Mouse (Mus musculus) lung, embryonic 16.5 days (tissue): ENCODE data around the gene Mafb. TPM values are rescaled to one million over a fixed set of nuclear protein-coding genes. Genes with fewer than 3 reads are reported as not detected.

Source experiments
- ATAC-seq: fragments of 200-750 bp; cut with Nextera tagmentation; 2 replicates; pipeline ENCODE4 v1.8.0; 2017; ENCODE audit warnings: low read depth, mild to moderate bottlenecking, moderate library complexity
- H3K27ac ChIP-seq: fragments of 300-500 bp; sonication (generic); 2 replicates; pipeline ENCODE4 v1.5.1; 2014; ENCODE audit warnings: mild to moderate bottlenecking, control low read depth, low read length
- H3K27me3 ChIP-seq: fragments of 300-500 bp; sonication (generic); 2 replicates; pipeline ENCODE4 v1.6.1; 2014; ENCODE audit warnings: low read depth, low read length, mixed read lengths; ENCODE audit not compliant: control insufficient read depth, insufficient read depth
- H3K36me3 ChIP-seq: fragments of 300-500 bp; sonication (generic); 2 replicates; pipeline ENCODE4 v1.6.1; 2014; ENCODE audit warnings: low read length; ENCODE audit not compliant: control insufficient read depth, insufficient read depth
- H3K4me1 ChIP-seq: fragments of 300-500 bp; sonication (generic); replicated peaks from 2 replicates; pipeline ENCODE4 v1.6.1; 2014; ENCODE audit warnings: low read length, mixed read lengths; ENCODE audit not compliant: control insufficient read depth, insufficient read depth
- H3K4me2 ChIP-seq: fragments of 300-500 bp; sonication (generic); 2 replicates; pipeline ENCODE4 v1.6.1; 2014; ENCODE audit warnings: low read depth, low read length, control low read depth
- H3K4me3 ChIP-seq: fragments of 300-500 bp; sonication (generic); 2 replicates; pipeline ENCODE4 v1.5.1; 2014; ENCODE audit warnings: mild to moderate bottlenecking, low read length, control low read depth
- H3K9ac ChIP-seq: fragments of 300-500 bp; sonication (generic); 2 replicates; pipeline ENCODE4 v1.6.1; 2014; ENCODE audit warnings: low read length, control low read depth
- H3K9me3 ChIP-seq: fragments of 300-500 bp; sonication (generic); 2 replicates; pipeline ENCODE4 v1.6.1; 2016; ENCODE audit warnings: low read length; ENCODE audit not compliant: control insufficient read depth
- WGBS: fragments of 180-500 bp; shearing (Covaris S2); extraction: QIAGEN DNeasy Blood & Tissue Kit; methylation state at CpG from one replicate; pipeline ENCODE4 v1.1.7; 2014; 5-methylcytosine and 5-hydroxymethylcytosine counted together
- polyA plus RNA-seq: library from polyadenylated mRNA; unstranded; fragments of >200 nt; fragmentation: Nextera tagmentation; extraction: Ambion mirVana; gene quantifications from 2 replicates; pipeline ENCODE4 v1.2.1, GENCODE M21; 2015

The Mafb gene
- polyA plus RNA-seq, 1 experiment from 2014 or later, result 2.6 TPM

DNA sequence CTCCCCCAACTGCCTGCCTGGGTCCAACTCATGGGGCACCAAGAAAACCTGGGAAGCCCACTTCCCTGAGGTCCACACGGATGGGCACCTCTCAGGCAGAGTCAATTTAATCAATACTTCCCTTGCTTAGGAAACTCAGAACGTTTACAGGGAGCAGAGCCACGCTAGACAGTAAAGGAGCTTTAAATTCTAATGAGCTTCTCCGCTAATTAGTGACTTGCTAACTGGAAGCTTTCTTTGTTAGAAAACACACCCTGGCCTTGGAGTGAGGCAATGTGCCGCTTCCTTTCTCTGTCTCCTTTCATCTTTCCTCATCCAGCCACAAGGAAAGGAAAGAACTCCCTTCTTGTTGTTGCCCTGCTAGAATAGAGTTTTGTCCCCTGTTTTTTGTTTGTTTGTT is 21.7 kb upstream of the Mafb start:
- no peaks in the 10 kb centered on the region for H3K9me3 ChIP-seq
- WGBS, result 39% methylated on average over 5 of the region's 5 CpGs
- H3K27ac ChIP-seq, result no peak overlapping the region
- no peak overlapping the region for H3K4me2 ChIP-seq
- H3K27me3 ChIP-seq, result peaks cover 2% of the 10 kb centered on the region; the same call in 1 of the 2 replicates
- no peak overlapping the region for H3K4me3 ChIP-seq
- no peaks in the 10 kb centered on the region for H3K36me3 ChIP-seq
- no peaks in the 10 kb centered on the region for H3K4me1 ChIP-seq
- no peak overlapping the region for H3K9ac ChIP-seq
- ATAC-seq, result no peak

DNA sequence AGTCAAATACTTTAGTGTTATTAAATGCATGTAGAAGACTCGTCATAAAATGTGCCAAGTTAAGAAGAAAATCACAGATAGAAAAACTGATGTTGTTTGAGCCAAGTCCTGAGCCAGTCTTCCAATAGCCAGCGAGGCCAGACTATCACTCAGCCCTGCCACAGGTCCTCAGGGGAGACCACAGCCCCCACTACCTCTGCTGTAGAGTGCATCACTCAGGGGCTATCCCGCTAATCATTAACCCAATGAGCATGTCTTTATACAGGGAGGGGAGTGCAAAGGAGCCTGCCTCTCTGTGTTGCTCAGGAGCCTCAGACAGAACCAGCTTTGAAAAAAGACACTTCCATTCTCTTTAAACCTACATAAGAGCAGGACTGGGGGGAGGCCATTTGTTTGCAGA is 16.6 kb upstream of the Mafb start:
- ATAC-seq, result no peak
- H3K36me3 ChIP-seq, result no peaks in the 10 kb centered on the region
- no peak overlapping the region for H3K27ac ChIP-seq
- H3K9ac ChIP-seq, result no peak overlapping the region
- no peaks in the 10 kb centered on the region for H3K4me1 ChIP-seq
- 37% methylated on average over 3 of the region's 3 CpGs for WGBS
- H3K4me2 ChIP-seq, result no peak overlapping the region
- H3K27me3 ChIP-seq, result no peaks in the 10 kb centered on the region
- no peak overlapping the region for H3K4me3 ChIP-seq
- H3K9me3 ChIP-seq, result no peaks in the 10 kb centered on the region

DNA sequence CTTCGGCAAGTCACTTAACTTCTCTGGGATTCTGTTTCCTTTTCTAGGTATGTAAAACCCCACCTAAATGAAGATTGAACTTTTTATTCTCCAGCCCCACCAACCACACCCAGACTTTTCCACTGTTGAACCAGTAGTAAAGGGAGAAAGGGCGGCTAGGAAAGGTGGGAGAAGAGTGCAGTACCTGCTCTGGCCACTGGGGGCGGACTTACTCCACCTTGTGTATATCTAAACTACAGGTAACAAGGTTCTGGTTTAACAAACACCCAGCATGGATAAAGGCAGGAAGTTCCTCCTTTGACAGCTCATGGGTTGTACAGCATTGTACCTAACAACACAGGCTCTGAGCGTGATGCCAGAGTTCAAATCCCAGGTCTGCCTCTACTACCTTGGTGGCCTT is 11.4 kb upstream of the Mafb start:
- Histone ChIP-seq H3K9ac (no peak overlapping the region), H3K36me3 (no peaks in the 10 kb centered on the region), H3K27ac (no peak overlapping the region), H3K9me3 (no peaks in the 10 kb centered on the region), H3K4me3 (no peak overlapping the region), H3K4me1 (0 out of 2 replicates have a peak, but pooled peaks cover 5% of the 10 kb centered on the region), H3K4me2 (no peak overlapping the region), H3K27me3 (peaks cover 6% of the 10 kb centered on the region; the same call in 1 of the 2 replicates)
- 49% methylated on average over 4 of the region's 4 CpGs for WGBS
- no peak for ATAC-seq

DNA sequence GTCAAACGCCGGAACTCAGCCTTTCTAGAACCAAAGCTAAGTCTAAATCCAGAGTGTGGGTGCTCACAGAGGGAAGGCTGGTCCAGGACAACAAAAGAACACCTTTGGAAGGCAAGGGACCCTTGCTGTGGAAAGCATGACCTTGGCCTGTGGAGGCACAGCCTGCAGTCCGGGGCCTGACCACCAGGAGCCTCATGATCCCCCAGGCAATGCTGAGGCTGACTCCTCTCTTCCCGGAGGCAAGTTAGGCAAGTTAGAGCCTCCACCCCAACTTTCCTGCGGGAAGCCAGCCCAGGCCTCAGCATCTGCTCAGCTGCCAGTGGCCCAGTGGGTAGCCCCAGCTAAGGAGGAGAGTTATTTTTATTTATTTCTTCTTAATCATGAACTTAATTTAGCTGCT is 9.4 kb upstream of the Mafb start:
- no peak overlapping the region for H3K9ac ChIP-seq
- H3K9me3 ChIP-seq, result no peaks in the 10 kb centered on the region
- H3K27me3 ChIP-seq, result peaks cover 22% of the 10 kb centered on the region
- H3K4me3 ChIP-seq, result no peak overlapping the region
- H3K4me2 ChIP-seq, result no peak overlapping the region
- H3K27ac ChIP-seq, result no peak overlapping the region
- WGBS, result 39% methylated on average over 5 of the region's 5 CpGs
- no peak for ATAC-seq
- no peaks in the 10 kb centered on the region for H3K36me3 ChIP-seq
- 0 out of 2 replicates have a peak, but pooled peaks cover 5% of the 10 kb centered on the region for H3K4me1 ChIP-seq

DNA sequence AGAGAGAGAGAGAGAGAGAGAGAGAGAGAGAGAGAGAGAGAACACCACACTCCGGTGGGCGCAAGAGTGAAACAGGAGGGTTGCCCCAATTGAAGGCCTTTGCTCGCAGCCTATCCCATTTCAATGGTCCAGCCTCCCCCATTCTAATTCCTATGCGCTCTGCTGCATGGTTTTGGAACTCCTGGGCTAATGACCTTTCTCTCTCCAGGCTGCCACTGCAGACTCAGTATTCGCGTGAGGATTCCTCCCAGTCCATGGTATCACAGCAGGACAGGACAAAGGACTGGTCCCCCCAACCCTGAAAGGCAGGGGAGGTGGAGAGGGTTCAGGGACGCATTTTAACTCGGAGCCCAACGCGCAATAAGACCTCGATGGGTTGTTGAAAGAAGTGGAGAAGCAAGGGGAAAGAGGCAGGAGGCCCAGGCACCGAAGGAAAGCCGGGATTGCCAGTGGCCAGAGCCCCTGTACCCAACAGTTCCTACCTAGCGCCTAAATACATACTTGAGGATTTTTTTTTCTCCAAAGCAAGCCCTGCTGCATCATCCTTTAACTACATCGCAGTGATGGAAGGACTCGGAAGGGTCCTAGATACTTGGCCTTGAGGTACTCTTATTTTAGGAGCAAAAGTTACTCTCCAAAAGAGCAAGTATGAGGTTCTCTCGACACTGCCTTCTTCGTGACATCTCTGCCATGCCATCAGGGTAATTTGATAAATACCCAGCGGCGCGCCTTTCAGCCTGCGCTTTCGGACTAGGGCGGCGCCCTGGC is 3.0 kb upstream of the Mafb start:
- no peak overlapping the region for H3K9ac ChIP-seq
- no peaks in the 10 kb centered on the region for H3K9me3 ChIP-seq
- no peaks in the 10 kb centered on the region for H3K36me3 ChIP-seq
- no peak overlapping the region; the same call in 1 of the 2 replicates for H3K4me3 ChIP-seq
- H3K4me1 ChIP-seq, result peaks cover 27% of the 10 kb centered on the region
- WGBS, result 5% methylated on average over 25 of the region's 25 CpGs
- peak overlapping the region; percentile 52; the same call in 1 of the 2 replicates for H3K4me2 ChIP-seq
- ATAC-seq, result no peak
- no peak overlapping the region for H3K27ac ChIP-seq
- peaks cover 71% of the 10 kb centered on the region for H3K27me3 ChIP-seq

DNA sequence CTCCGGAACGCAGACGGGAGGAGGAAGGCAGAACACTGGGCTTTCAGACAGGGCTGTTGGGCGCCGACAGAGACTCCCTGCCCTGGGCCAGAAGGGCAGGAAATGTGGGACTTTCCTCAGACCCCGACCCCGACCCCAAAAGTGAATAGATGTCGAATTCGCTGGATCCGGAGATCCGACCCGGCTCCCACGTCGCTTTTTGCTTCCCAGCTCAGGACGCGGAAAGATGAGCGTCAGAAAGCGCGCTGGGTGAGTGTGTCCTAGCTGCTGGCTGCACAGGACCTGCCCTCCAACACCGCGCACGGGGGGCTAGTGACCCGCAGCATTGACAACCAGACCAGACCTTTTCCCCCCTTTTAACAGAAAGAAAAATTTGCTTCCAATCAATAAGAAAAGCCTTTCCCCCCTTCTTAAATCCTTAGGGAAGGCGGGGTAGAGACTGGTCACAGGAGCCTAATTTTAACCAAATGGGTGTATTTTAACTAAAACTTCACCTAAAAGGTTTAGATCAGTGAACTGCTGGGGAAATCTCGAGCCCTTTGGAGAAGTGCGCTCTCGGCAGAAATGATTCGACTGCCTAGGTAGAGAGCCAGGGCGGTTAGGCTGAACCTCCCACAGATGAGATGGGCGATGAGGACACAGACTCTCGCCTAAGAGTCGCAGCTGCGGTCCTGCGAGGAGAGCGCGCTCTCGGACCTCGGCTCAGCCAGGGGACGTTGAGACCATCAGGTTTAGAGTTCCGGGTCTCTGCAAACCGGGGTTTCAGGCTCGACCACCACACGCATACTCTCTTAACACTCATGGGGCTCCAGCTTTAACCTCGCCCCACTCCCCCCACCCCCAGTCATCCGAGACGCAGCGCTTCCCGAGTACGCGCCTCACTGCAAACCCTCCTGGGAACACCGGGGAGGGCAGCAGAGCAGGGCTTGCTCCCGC is 1.8 kb upstream of the Mafb start:
- Histone ChIP-seq H3K36me3 (no peaks in the 10 kb centered on the region), H3K9me3 (no peaks in the 10 kb centered on the region), H3K4me1 (peaks cover 24% of the 10 kb centered on the region), H3K4me3 (peak overlapping the region; percentile 53), H3K9ac (peak overlapping the region; percentile 15; the same call in 1 of the 2 replicates), H3K27ac (no peak overlapping the region), H3K4me2 (peak overlapping the region; percentile 52), H3K27me3 (peaks cover 73% of the 10 kb centered on the region)
- ATAC-seq, result no peak
- under 1% methylated on average over 52 of the region's 52 CpGs for WGBS

DNA sequence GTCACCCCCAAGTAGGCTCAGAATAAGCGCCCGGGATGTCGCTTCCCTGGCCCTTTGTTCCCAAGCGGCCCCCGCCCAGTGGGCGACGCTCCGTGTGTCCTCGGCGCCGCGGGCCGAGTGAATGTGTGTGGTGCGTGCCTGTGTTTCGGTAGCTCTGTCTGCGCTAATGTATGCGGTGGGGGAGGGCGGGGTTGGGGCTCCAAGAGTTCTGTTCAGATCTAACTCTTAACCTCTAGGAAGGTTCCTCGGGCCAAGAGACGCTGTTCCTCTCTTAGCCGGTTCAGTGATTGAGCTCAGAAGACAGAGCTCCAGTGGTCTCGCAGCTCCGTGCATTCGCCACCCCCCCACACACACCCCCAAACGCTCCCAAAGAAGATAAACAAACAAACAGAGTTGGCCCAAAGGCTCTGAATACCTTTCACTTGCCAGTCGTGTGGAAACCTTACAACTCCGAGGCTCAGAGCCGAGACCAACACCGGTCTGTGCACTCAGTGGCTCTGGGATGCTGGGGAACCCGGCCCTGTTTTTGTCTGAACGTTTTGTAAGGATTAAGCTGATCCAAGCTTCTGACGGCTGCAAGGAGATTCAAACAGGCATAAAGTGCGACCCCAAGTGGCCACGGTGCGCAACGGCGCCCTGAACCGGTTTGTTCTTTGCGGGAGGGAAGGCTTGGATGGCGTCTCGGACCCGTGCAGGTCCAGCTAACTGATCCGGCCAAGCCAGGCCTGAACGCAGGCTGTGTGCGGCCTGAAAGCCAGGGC is 763 bp upstream of the Mafb start:
- H3K9me3 ChIP-seq, result no peaks in the 10 kb centered on the region
- peaks cover 24% of the 10 kb centered on the region for H3K4me1 ChIP-seq
- ATAC-seq, result peak; percentile 53
- peak overlapping the region; percentile 96 for H3K4me2 ChIP-seq
- H3K36me3 ChIP-seq, result no peaks in the 10 kb centered on the region
- peak overlapping the region; percentile 41 for H3K27ac ChIP-seq
- peaks cover 71% of the 10 kb centered on the region for H3K27me3 ChIP-seq
- H3K9ac ChIP-seq, result peak overlapping the region; percentile 64
- peak overlapping the region; percentile 53 for H3K4me3 ChIP-seq
- WGBS, result under 1% methylated on average over 45 of the region's 45 CpGs

DNA sequence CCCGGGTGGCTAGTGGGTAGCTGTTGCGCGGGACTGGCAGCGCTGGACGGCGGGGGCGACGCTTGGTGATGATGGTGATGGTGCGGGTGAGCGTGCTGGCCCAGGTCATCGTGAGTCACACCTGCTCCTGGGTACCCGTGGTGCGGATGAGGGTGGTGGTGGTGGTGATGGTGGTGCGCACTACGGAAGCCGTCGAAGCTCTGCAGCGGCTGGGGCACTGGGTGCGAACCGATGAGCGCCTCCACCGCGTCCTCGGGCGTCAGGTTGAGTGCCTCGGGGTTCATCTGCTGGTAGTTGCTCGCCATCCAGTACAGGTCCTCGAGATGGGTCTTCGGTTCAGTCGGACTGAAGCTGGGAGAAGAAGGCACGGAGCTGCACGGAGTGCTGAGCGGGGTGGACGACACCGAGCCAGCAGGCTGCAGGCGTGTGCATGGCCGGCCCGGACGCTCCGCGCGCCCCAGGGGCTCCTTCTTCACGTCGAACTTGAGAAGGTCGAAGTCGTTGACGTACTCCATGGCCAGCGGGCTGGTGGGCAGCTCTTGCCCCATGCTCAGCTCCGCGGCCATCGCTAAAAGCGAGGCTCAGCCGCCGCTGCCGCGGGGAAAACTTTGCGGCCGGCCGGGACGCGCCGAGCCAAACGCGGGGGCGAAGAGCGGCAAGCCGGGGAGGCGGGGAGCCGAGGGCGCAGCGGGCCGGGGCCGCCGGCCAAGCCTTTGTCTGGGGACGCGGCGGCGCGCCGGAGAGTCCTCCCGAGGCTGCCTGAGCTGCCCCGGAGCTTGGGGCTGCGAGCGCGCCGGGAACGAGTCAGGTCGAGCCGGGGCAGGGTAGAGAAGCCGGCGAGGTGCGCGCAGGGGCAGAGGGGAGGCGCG is 520 bp downstream of the Mafb start:
- no peaks in the 10 kb centered on the region for H3K9me3 ChIP-seq
- under 1% methylated on average over 92 of the region's 95 CpGs for WGBS
- peak overlapping the region; percentile 53 for H3K27ac ChIP-seq
- H3K27me3 ChIP-seq, result peaks cover 76% of the 10 kb centered on the region
- peak overlapping the region; percentile 64 for H3K9ac ChIP-seq
- H3K4me1 ChIP-seq, result peaks cover 24% of the 10 kb centered on the region
- peak overlapping the region; percentile 96 for H3K4me2 ChIP-seq
- ATAC-seq, result peak; percentile 64
- H3K4me3 ChIP-seq, result peak overlapping the region; percentile 53
- H3K36me3 ChIP-seq, result no peaks in the 10 kb centered on the region
